Mouse (Mus musculus) cerebellum, postnatal 25 days (tissue): ENCODE measurements around the gene Dynlt1c.
"Not testable (repeated sequence)": the region's sequence is repeated elsewhere in the genome, so short reads cannot be mapped to it uniquely, and the experiment has no call there.

ENCODE experiments used
- DNase-seq, 2 experiments: peaks; one replicate each; pipeline ENCODE4 v3.0.0; 2021; ENCODE audit warnings: mixed read lengths in 2 of 2

Gene Dynlt1c

GRCm38 (mm10) chr17:6620035-6620434 lies 18.6 kb downstream of the Dynlt1c start:
- DNase-seq = peak in 1 of 2 experiments; percentile 27

- peak; percentile 67 for DNase-seq
Observed at GRCm38 (mm10) chr17:6620730-6621451, 19.4 kb downstream of the Dynlt1c start.

GRCm38 (mm10) chr17:6621976-6622375 lies 20.5 kb downstream of the Dynlt1c start:
- not testable (repeated sequence) for DNase-seq

- DNase-seq = not testable (repeated sequence)
Observed at GRCm38 (mm10) chr17:6624926-6625558, 23.6 kb downstream of the Dynlt1c start.

GRCm38 (mm10) chr17:6630398-6630797 lies 28.9 kb downstream of the Dynlt1c start:
- DNase-seq = not testable (repeated sequence)

- DNase-seq = not testable (repeated sequence)
Observed at GRCm38 (mm10) chr17:6632850-6633249, 31.4 kb downstream of the Dynlt1c start.

GRCm38 (mm10) chr17:6635781-6636180 lies 34.3 kb downstream of the Dynlt1c start:
- DNase-seq = peak in 1 of 2 experiments; percentile 24

GRCm38 (mm10) chr17:6636861-6637260 lies 35.4 kb downstream of the Dynlt1c start:
- peak in 1 of 2 experiments; percentile 20 for DNase-seq

GRCm38 (mm10) chr17:6637434-6637833 lies 36.0 kb downstream of the Dynlt1c start:
- DNase-seq = not testable (repeated sequence)

- not testable (repeated sequence) for DNase-seq
Observed at GRCm38 (mm10) chr17:6638444-6638843, 37.0 kb downstream of the Dynlt1c start.

GRCm38 (mm10) chr17:6639486-6639885 lies 38.0 kb downstream of the Dynlt1c start:
- DNase-seq = not testable (repeated sequence)

GRCm38 (mm10) chr17:6640044-6640637 lies 38.7 kb downstream of the Dynlt1c start:
- not testable (repeated sequence) for DNase-seq

GRCm38 (mm10) chr17:6640771-6641429 lies 39.4 kb downstream of the Dynlt1c start:
- DNase-seq = not testable (repeated sequence)

- DNase-seq = peak in 1 of 2 experiments; percentile 7
Observed at GRCm38 (mm10) chr17:6644210-6644609, 42.7 kb downstream of the Dynlt1c start.

- not testable (repeated sequence) for DNase-seq
Observed at GRCm38 (mm10) chr17:6644673-6645072, 43.2 kb downstream of the Dynlt1c start.

- not testable (repeated sequence) for DNase-seq
Observed at GRCm38 (mm10) chr17:6645668-6646067, 44.2 kb downstream of the Dynlt1c start.

GRCm38 (mm10) chr17:6646841-6647240 lies 45.4 kb downstream of the Dynlt1c start:
- DNase-seq = not testable (repeated sequence)

- not testable (repeated sequence) for DNase-seq
Observed at GRCm38 (mm10) chr17:6647452-6647851, 46.0 kb downstream of the Dynlt1c start.

GRCm38 (mm10) chr17:6650904-6651565 lies 49.6 kb downstream of the Dynlt1c start:
- DNase-seq = peak in 1 of 2 experiments; percentile 22

GRCm38 (mm10) chr17:6653341-6653946 lies 52.0 kb downstream of the Dynlt1c start:
- DNase-seq = not testable (repeated sequence)

GRCm38 (mm10) chr17:6655087-6655511 lies 53.6 kb downstream of the Dynlt1c start:
- DNase-seq = peak; percentile 77 to 82
